Mouse (Mus musculus) adrenal gland, adult 18-20 months (tissue): ENCODE results near the gene Arfgef2. TPM values are rescaled to one million over a fixed set of nuclear protein-coding genes. Genes with fewer than 3 reads are reported as not detected.

ENCODE experiments used
- DNase-seq, 2 experiments: peaks; one replicate each; pipeline ENCODE4 v3.0.0; 2021 to 2022; ENCODE audit warnings: low spot score in 2 of 2
- total RNA-seq, 2 experiments: library from RNA; stranded (reverse); gene quantifications; 1 replicate in 1 of 2; 2 replicates in 1 of 2; pipeline ENCODE4 v1.2.3; 2021

Arfgef2 gene
- total RNA-seq, 2 experiments from 2014 or later, result 49.0 to 69.7 TPM

- no peak for DNase-seq
Observed at GRCm38 (mm10) chr2:166803298-166803697, 2.1 kb upstream of the Arfgef2 start.

GRCm38 (mm10) chr2:166806173-166806705, 851 bp downstream of the Arfgef2 start:
- DNase-seq, result no peak

GRCm38 (mm10) chr2:166806813-166807212, 1.4 kb downstream of the Arfgef2 start:
- DNase-seq, result no peak

- no peak for DNase-seq
Observed at GRCm38 (mm10) chr2:166809499-166809898, 4.1 kb downstream of the Arfgef2 start.

GRCm38 (mm10) chr2:166810821-166811220, 5.4 kb downstream of the Arfgef2 start:
- no peak for DNase-seq

- no peak for DNase-seq
Observed at GRCm38 (mm10) chr2:166818463-166819143, 13.2 kb downstream of the Arfgef2 start.

- DNase-seq, result no peak
Observed at GRCm38 (mm10) chr2:166819849-166820248, 14.5 kb downstream of the Arfgef2 start.

- DNase-seq, result no peak
Observed at GRCm38 (mm10) chr2:166820844-166821243, 15.5 kb downstream of the Arfgef2 start.

GRCm38 (mm10) chr2:166821406-166821805, 16.0 kb downstream of the Arfgef2 start:
- DNase-seq, result no peak

GRCm38 (mm10) chr2:166822119-166822826, 16.9 kb downstream of the Arfgef2 start:
- DNase-seq, result no peak

- DNase-seq, result no peak
Observed at GRCm38 (mm10) chr2:166822901-166823300, 17.5 kb downstream of the Arfgef2 start.

- no peak for DNase-seq
Observed at GRCm38 (mm10) chr2:166824386-166824785, 19.0 kb downstream of the Arfgef2 start.

GRCm38 (mm10) chr2:166824998-166825397, 19.6 kb downstream of the Arfgef2 start:
- no peak for DNase-seq

- no peak for DNase-seq
Observed at GRCm38 (mm10) chr2:166826491-166827224, 21.3 kb downstream of the Arfgef2 start.

- DNase-seq, result no peak
Observed at GRCm38 (mm10) chr2:166828306-166828705, 22.9 kb downstream of the Arfgef2 start.

- DNase-seq, result no peak
Observed at GRCm38 (mm10) chr2:166830350-166830749, 25.0 kb downstream of the Arfgef2 start.

- DNase-seq, result peak in 1 of 2 experiments; percentile 25
Observed at GRCm38 (mm10) chr2:166834091-166834490, 28.7 kb downstream of the Arfgef2 start.

- DNase-seq, result no peak
Observed at GRCm38 (mm10) chr2:166834796-166835195, 29.4 kb downstream of the Arfgef2 start.

- DNase-seq, result peak in 1 of 2 experiments; percentile 47
Observed at GRCm38 (mm10) chr2:166835581-166835980, 30.2 kb downstream of the Arfgef2 start.

GRCm38 (mm10) chr2:166841813-166842212, 36.4 kb downstream of the Arfgef2 start:
- DNase-seq, result no peak

GRCm38 (mm10) chr2:166850691-166851090, 45.3 kb downstream of the Arfgef2 start:
- no peak for DNase-seq

- no peak for DNase-seq
Observed at GRCm38 (mm10) chr2:166852270-166852669, 46.9 kb downstream of the Arfgef2 start.
